Mouse (Mus musculus): ENCODE measurements around the gene Ddx46.
"Not testable (repeated sequence)": the region's sequence is repeated elsewhere in the genome, so short reads cannot be mapped to it uniquely, and the experiment has no call there.

Ddx46 gene

GRCm38 (mm10) chr13:55636185-55636983, 1.6 kb downstream of the Ddx46 start:
- DNase-seq (ENCODE audit: low read depth, low spot score) = no peak

- peak; percentile 50 for DNase-seq (ENCODE audit: low read depth, low spot score)
These were observed 5.7 kb downstream of the Ddx46 start for GRCm38 (mm10) chr13:55640480-55640879.

DNA sequence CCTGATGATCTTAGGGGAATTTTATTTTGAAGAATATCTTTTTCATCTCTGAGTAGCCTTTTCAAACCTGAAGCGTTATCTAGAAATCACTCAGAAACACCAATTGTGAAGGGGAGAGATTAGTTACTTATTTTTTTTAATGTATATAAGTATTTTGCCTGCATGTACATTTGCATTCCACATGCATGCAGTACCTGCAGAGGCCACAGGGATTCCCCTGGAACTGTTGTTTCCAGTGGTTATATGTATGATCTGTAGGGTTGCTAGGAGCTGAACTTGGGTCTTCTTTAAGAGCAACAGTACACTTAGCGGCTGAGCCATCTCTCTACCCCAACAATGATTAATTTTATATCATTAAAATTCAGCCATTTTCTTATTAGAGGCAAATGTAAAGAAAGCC, 9.7 kb downstream of the Ddx46 start:
- DNase-seq (ENCODE audit: low read depth, low spot score) = no peak

- DNase-seq (ENCODE audit: low read depth, low spot score) = no peak
These were observed 15.3 kb downstream of the Ddx46 start for GRCm38 (mm10) chr13:55650098-55650497.

GRCm38 (mm10) chr13:55650980-55651379, 16.2 kb downstream of the Ddx46 start:
- no peak for DNase-seq (ENCODE audit: low read depth, low spot score)

- peak; percentile 16 for DNase-seq (ENCODE audit: low read depth, low spot score)
These were observed 33.7 kb downstream of the Ddx46 start for GRCm38 (mm10) chr13:55668550-55668949.

DNA sequence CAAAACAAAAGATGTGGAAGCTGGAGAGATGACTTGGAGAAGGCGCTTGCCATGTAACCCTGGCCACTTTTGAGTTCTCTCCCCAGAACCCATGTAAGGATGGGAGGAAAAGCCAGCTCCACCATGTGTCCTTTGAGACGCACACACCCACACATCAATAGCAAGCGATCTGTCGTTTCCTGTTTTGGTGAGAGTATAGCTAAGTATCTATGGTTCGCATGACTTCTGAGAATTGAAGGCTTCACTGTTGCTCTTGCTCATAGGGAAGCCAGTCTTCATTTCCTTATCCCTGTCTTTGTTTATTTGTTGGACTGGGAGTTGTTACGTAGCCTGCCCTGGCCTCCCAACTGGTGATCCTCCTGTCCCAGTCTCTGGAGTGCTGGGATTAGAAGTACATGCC, 37.9 kb downstream of the Ddx46 start:
- no peak for DNase-seq (ENCODE audit: low read depth, low spot score)

DNA sequence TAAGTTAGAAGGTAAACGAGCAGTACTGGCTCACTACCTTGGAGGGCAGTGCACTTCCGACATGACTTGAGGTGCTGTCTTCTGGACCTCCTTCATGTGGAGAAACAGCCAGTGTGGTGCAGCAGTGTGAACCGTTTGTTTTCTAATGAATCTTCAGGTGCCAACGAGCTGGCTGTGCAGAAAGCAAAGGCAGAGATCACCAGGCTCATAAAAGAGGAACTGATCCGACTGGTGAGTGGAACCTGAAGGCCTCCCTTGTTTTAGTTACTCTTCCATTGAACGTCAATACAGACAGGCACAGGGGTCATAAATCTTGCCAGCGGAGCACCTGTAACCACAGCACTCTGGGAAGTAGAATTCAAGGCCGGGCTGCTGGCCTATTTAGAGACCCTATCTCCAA, 42.5 kb downstream of the Ddx46 start:
- no peak for DNase-seq (ENCODE audit: low read depth, low spot score)

GRCm38 (mm10) chr13:55682201-55682600, 47.4 kb downstream of the Ddx46 start:
- DNase-seq (ENCODE audit: low read depth, low spot score) = no peak

DNA sequence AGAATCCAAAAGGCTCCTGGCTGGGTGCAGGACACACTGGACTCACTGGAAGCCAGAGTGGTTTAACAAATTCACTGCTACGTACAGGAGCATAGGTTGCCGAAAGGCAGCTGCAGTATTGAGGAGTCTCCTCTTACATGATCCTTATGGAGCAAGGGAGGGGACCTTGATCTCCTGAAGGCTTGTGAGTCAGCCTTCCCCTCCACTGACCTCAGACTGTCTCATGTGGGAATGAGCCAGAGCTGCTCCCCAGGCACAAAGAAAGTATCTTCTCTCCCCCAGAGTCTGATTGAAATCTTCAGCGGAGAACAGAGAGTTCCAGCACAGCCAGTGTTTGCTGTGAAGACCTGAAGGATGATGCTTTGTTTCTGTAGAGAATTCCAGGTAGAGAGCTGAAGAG, 48.8 kb downstream of the Ddx46 start:
- DNase-seq (ENCODE audit: low read depth, low spot score) = no peak

- no peak for DNase-seq (ENCODE audit: low read depth, low spot score)
These were observed 51.3 kb downstream of the Ddx46 start for GRCm38 (mm10) chr13:55686107-55686633.

DNA sequence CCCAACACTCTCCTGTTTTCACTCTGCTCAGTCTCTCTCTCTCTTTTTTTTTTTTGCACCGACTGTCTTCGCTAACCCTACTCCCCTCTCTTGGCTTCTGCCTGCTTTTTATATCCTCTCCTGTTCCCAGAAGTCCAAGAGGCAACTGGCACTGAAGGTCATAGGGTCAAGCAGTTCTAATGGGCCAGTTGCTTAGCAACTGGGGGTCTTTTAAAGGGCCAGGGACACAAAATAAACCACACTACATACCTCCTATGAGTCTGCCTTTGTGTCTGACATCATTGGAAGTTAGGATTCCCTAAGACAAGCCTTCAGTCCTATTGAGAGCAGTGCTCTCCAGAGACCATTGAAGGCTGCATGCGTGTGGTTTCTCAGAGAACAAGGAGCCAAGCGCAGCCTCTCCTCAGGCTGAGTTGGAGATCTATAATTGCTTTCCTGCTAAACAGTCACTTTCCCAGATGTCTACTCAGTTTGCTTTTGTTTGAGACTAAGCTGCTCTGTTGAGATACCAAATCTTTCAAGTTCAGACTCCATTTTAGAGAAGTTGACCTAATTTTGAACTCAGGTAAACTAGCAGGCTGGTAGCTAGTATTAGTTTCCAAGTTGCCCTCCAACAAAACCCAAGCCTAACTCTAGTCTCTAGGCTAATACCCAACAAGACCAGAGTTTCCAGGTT, 53.2 kb downstream of the Ddx46 start:
- no peak for DNase-seq (ENCODE audit: low read depth, low spot score)

GRCm38 (mm10) chr13:55692535-55693242, 57.9 kb downstream of the Ddx46 start, which contains the start of gene B230219D22Rik:
B230219D22Rik (plus strand) TSS chr13:55693124.
- DNase-seq (ENCODE audit: low read depth, low spot score) = peak; percentile 88

DNA sequence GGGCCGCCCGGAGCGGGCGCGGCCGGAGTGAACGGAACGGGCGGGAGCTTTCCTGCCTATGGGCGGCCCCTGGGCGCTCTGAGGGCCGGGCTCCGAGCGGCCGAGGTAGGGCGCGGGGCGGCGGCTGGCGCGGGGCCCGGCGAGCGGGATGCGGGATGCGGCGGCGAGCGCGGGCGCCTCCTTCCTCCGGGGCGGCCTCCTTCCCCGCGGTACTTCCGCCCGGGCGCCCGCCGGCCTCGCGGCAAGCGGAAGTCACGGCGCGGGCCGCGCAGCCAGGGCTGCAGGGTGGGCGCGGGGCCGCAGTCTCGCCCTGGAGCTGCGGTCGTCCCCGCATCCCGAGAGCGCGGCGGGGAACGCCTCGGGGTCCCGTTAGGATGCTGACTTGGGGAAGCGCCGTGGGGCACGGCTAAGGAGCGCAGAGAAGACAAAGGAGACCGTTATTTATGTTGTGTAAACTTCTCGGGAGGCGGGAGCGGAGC, 58.5 kb downstream of the Ddx46 start:
- DNase-seq (ENCODE audit: low read depth, low spot score) = no peak

DNA sequence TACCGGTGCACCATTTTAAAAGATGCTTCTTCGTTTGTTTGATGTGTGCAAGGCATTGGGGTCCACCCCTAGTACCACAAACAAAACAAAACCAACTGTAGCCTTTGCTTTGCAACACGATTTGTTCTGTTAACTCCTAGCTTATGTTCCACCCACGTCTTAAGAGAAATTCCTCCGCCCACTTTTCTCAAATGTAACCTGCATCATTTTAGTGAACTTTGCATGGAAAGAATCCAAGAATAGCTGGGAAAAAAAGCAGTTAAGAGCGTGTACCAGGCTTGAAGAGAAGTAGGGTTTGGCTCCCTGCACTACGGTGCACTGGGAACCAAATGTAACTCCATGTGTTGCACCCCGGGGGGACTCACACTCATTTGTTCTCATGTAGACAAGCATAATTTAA, 59.3 kb downstream of the Ddx46 start:
- no peak for DNase-seq (ENCODE audit: low read depth, low spot score)

DNA sequence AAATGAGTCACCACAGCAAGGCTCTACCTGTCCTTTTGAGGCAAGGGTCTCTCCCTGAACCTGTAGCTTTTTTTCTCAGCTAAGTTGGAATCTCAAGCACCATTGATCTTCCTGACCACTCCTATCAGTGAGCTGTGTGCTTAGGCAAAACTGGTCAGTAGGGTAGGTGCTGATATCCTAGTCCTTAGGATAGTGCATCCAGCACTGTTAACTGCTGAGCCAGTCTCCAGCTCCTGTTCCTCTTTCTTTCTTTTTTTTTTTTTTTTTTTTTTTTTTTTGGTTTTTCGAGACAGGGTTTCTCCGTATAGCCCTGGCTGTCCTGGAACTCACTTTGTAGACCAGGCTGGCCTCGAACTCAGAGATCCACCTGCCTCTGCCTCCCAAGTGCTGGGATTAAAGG, 61.2 kb downstream of the Ddx46 start:
- not testable (repeated sequence) for DNase-seq (ENCODE audit: low read depth, low spot score)

GRCm38 (mm10) chr13:55704301-55704700, 69.5 kb downstream of the Ddx46 start:
- DNase-seq (ENCODE audit: low read depth, low spot score) = no peak

DNA sequence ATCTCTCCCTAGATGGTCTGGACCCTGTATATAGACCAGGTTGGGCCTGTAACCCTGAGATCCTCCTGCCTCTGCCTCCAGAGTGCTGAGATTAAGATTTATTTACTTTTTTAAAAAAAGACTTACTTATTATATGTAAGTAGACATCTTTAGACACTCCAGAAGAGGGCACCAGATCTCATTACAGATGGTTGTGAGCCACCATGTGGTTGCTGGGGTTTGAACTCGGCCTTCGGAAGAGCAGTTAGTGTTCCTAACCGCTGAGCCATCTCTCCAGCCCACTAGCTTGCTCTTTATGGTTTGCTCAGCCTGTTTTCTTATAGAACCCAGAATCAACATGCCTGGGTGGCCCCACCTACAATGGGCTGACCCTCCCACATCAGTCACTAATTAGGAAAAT, 78.0 kb downstream of the Ddx46 start:
- DNase-seq (ENCODE audit: low read depth, low spot score) = no peak

GRCm38 (mm10) chr13:55714501-55715166, 79.8 kb downstream of the Ddx46 start, which contains the start of gene Txndc15:
Txndc15 (plus strand) TSS chr13:55714650.
- peak; percentile 79 for DNase-seq (ENCODE audit: low read depth, low spot score)

DNA sequence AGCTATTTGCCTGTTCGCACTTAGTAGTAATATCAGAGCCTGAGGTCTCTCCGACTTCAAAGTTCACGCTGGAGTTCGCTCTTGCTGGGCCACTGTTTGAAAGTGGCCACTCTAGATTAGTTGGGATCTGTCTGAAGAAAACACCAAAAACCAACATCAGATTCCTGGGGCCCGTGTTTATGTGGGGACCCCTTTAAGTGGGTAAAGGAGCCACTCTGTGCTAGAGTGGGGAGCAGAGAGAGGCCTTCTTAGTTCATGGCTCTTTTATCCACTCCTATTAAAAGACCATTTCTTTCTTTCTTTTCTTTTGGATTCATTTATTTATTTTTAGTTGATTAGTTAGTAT, 80.3 kb downstream of the Ddx46 start:
- DNase-seq (ENCODE audit: low read depth, low spot score) = no peak

- no peak for DNase-seq (ENCODE audit: low read depth, low spot score)
These were observed 81.2 kb downstream of the Ddx46 start for GRCm38 (mm10) chr13:55715908-55716510.
